Mouse (Mus musculus) small intestine, adult 2 months (tissue): ENCODE measurements around the gene Gfra1.

Source experiments
- CTCF ChIP-seq: fragments of 200-500 bp; IDR thresholded peaks from 2 replicates; pipeline ENCODE4 v1.5.1; 2012; ENCODE audit warnings: low read depth, mild to moderate bottlenecking, control low read depth, inconsistent platforms, low read length, moderate library complexity, mixed read lengths; ENCODE audit not compliant: insufficient replicate concordance, insufficient read length; ENCODE audit errors: extremely low read depth
- POLR2A ChIP-seq: fragments of 200-500 bp; IDR thresholded peaks from 2 replicates; pipeline ENCODE4 v1.6.1; 2012; ENCODE audit warnings: low read depth, mild to moderate bottlenecking, control low read depth, inconsistent platforms, low read length, moderate library complexity

DNA sequence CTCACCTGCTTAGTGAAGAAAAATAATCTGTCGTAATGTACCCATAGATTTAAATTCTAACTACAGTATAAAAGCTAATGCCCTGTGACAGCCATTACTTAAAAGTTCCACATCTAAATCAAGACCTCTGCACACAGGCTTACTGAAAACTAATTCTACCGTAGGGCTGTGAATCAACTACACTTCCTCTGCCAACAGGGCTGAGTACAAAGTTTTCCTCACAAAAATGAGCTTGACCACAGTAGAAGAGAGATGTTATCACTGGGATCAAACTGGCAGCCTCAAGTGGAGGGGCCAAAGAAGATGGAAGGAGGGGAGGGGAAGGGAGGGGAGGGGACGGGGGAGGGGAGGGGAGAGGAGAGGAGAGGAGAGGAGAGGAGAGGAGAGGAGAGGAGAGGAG lies 42.9 kb downstream of the Gfra1 start:
- no peak for TF ChIP-seq CTCF
- no peak for TF ChIP-seq POLR2A
